Mouse (Mus musculus) limb, embryonic 14.5 days (tissue): Measurements from ENCODE around the gene Secisbp2. TPM values are rescaled to one million over a fixed set of nuclear protein-coding genes. Genes with fewer than 3 reads are reported as not detected.

Experiments
- ATAC-seq: fragments of 200-750 bp; cut with Nextera tagmentation; 2 replicates; pipeline ENCODE4 v1.8.0; 2017; ENCODE audit warnings: low read depth, moderate number of reproducible peaks, moderate TSS enrichment; ENCODE audit not compliant: low FRiP score
- DNase-seq: peaks from one replicate; pipeline ENCODE4 v3.0.0-alpha.2; 2015; ENCODE audit warnings: low spot score
- H3K27ac ChIP-seq: fragments of 300-500 bp; sonication (generic); replicated peaks from 2 replicates; pipeline ENCODE4 v1.5.1; 2014; ENCODE audit warnings: low read depth, mild to moderate bottlenecking, low read length, moderate library complexity, mixed read lengths
- H3K27me3 ChIP-seq: fragments of 300-500 bp; sonication (generic); 2 replicates; pipeline ENCODE4 v1.6.1; 2014; ENCODE audit warnings: low read length, mixed read lengths; ENCODE audit not compliant: control insufficient read depth, insufficient read depth
- H3K36me3 ChIP-seq: fragments of 300-500 bp; sonication (generic); 2 replicates; pipeline ENCODE4 v1.6.1; 2014; ENCODE audit warnings: mild to moderate bottlenecking, low read length, moderate library complexity, mixed read lengths; ENCODE audit not compliant: control insufficient read depth, insufficient read depth
- H3K4me1 ChIP-seq: fragments of 300-500 bp; sonication (generic); 2 replicates; pipeline ENCODE4 v1.6.1; 2014; ENCODE audit warnings: antibody characterized with exemption, low read length, mixed read lengths; ENCODE audit not compliant: control insufficient read depth, insufficient read depth
- H3K4me2 ChIP-seq: fragments of 300-500 bp; sonication (generic); replicated peaks from 2 replicates; pipeline ENCODE4 v1.6.1; 2014; ENCODE audit warnings: low read depth, mild to moderate bottlenecking, low read length, moderate library complexity; ENCODE audit not compliant: severe bottlenecking
- H3K4me3 ChIP-seq: fragments of 300-500 bp; sonication (generic); replicated peaks from 2 replicates; pipeline ENCODE4 v1.5.1; 2014; ENCODE audit warnings: low read length
- H3K9ac ChIP-seq: fragments of 300-500 bp; sonication (generic); 2 replicates; pipeline ENCODE4 v1.6.1; 2014; ENCODE audit warnings: mild to moderate bottlenecking, low read depth, low read length, moderate library complexity; ENCODE audit not compliant: severe bottlenecking
- H3K9me3 ChIP-seq: fragments of 300-500 bp; sonication (generic); 2 replicates; pipeline ENCODE4 v1.6.1; 2016; ENCODE audit warnings: low read length; ENCODE audit not compliant: control insufficient read depth
- POLR2A ChIP-seq: fragments of 200-500 bp; IDR thresholded peaks from 2 replicates; pipeline ENCODE4 v1.8.0; 2012; ENCODE audit warnings: inconsistent platforms, mild to moderate bottlenecking, moderate library complexity, borderline replicate concordance; ENCODE audit not compliant: insufficient read depth, insufficient read length; ENCODE audit errors: extremely low read depth
- WGBS: fragments of 180-500 bp; shearing (Covaris S2); extraction: QIAGEN DNeasy Blood & Tissue Kit; methylation state at CpG from one replicate; pipeline ENCODE4 v1.1.7; 2014; 5-methylcytosine and 5-hydroxymethylcytosine counted together
- polyA plus RNA-seq, 2 experiments: library from polyadenylated mRNA; depleted of rRNA in 1 of 2; stranded (reverse) in 1 of 2; unstranded in 1 of 2; fragments of >200 nt; fragmentation: Nextera tagmentation in 1 of 2; extraction: Ambion mirVana in 1 of 2; gene quantifications; 2 replicates each; pipeline versions ENCODE4 v1.2.1 to v1.2.3; 2012 to 2014

Secisbp2 gene
- polyA plus RNA-seq, 2 experiments: 31.0 to 32.8 TPM

DNA sequence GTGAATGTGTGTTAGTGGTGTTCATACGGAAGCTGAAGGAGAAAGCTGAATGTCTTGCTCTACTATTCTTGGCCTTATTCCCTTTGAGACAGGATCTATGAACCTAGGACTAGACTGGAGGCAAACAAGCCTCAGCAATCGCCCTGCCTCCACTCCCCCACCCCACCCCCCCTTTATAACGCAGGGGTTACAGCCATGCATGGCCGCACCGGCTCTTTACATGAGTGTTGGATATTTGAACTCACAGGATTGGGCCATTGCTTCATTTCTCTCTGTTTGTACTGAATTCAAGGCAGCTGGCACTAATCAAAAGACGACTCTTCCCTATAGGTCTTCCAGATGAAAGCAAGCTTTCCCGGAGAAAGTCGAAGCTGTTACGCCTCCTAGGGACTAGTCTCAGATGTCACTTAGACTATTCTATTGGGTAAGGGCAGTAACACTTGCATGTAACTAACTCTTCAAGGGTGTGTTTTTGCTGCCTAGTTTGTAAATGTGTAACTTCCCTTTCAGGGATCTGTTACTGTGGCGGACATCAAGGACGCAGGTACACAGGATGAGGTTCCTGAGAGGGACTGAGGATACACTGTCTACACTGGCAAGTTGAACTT, 9.2 kb upstream of the Secisbp2 start:
- Histone ChIP-seq H3K4me3 (no peak overlapping the region), H3K27ac (no peak overlapping the region), H3K27me3 (no peaks in the 10 kb centered on the region), H3K9me3 (no peaks in the 10 kb centered on the region), H3K9ac (no peak overlapping the region), H3K36me3 (no peaks in the 10 kb centered on the region), H3K4me2 (no peak overlapping the region), H3K4me1 (peaks cover 5% of the 10 kb centered on the region)
- DNase-seq (no peak), ATAC-seq (no peak)
- no peak for TF ChIP-seq POLR2A
- WGBS: 32% methylated on average over 11 of the region's 11 CpGs

DNA sequence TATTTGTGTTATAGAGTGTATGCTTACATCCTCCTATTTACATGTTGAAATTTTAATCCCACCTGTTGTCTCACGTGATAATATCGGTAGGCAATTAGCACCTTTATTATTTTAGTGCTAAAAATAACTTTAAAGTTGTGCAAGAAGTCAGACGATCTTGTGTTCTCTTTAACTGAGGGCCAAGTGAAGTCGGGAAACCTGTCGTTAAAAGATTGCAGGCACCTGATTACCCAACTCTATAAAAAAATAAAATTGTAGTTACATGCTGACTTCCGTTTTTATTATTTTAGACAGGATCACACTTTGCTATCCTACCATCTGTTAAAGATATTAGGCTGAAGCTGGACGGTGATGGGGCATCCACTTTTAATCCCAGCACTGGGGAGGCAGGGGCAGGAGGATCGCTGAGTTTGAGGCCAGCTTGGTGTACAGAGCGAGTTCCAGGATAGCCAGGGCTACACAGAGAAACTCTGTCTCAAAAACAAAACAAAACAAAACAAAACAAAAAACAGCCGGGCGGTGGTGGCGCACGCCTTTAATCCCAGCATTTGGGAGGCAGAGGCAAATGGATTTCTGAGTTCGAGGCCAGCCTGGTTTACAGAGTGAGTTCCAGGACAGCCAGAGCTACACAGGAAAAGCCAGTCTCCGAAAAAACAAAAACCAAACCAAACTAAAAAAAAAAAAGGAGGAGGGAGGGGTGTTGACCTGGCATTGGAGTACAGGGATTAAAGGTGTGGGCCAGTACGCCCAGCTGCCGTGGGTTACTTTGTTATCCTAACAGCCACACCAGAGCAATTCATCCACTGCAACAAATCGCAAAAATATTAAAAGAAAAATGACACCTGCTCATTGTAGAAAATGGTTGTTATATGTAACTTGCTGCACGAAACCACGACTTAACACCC, 7.3 kb upstream of the Secisbp2 start:
- Histone ChIP-seq H3K27ac (peak overlapping the region; percentile 48; the same call in 1 of the 2 replicates), H3K4me1 (peaks cover 11% of the 10 kb centered on the region), H3K9ac (peak overlapping the region; percentile 58), H3K36me3 (no peaks in the 10 kb centered on the region), H3K9me3 (no peaks in the 10 kb centered on the region), H3K4me2 (peak overlapping the region; percentile 59), H3K4me3 (peak overlapping the region; percentile 91), H3K27me3 (no peaks in the 10 kb centered on the region)
- DNase-seq (no peak), ATAC-seq (0 out of 2 replicates have a peak, but pooled peaks have one; percentile 0)
- 41% methylated on average over 20 of the region's 20 CpGs for WGBS
- no peak for TF ChIP-seq POLR2A

DNA sequence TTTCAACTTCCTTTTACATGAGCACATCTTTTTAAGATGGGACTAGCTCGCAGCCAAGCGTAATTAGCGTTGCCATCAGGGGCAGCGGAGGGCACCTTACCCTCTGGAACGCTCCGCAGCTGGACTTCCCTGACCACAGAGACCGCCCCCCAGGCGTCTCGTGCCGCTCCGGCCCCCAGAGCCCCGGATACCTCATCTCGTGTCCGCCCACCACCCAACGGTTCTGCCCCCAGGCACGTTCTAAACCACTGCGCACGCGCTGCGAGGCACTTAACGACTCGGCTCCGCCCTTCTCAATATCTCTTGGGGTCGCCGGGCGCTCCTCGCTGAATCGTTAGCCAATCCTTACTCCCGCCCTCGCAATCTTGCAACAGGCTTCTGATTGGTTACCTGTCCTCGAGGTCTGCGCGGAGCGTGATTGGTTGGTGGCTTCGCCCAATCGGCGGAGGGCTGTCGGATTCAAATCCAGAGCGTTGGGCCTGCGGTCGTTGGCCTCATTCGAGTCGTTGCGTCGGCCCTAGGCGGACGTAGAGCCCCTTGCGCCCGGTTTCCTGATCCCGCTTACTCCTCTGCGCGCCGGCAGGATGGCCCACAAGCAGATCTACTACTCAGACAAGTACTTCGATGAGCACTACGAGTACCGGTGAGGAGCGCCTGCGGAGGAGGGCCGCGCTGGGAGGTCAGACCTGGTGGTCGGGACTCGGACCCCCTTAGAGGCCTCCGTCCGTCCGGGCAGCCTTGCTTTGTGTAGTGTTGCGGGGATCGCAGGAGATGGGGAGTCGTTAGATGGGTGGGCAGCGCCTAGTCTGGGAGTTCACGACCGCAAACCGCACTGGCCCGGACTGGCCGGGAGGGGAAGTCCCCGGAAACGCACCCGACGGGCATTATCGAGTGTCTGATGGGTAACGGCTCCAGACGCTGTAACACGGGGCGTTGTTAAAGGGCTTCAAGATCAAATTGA, 6.4 kb upstream of the Secisbp2 start, which contains the start of gene Cks2:
TSS of gene Cks2 (plus strand) at position 404 of the 961 bp plus-strand sequence.
- peak; percentile 80; the same call in 1 of the 2 replicates for TF ChIP-seq POLR2A
- Histone ChIP-seq H3K27me3 (no peaks in the 10 kb centered on the region), H3K9me3 (no peaks in the 10 kb centered on the region), H3K36me3 (no peaks in the 10 kb centered on the region), H3K4me3 (peak within 1 kb of the TSS; percentile 91), H3K9ac (peak within 1 kb of the TSS; percentile 83), H3K27ac (peak within 1 kb of the TSS; percentile 77), H3K4me2 (peak within 1 kb of the TSS; percentile 69), H3K4me1 (peaks cover 11% of the 10 kb centered on the region)
- ATAC-seq (peak; percentile 99), DNase-seq (peak; percentile 99)
- under 1% methylated on average over 82 of the region's 83 CpGs for WGBS

DNA sequence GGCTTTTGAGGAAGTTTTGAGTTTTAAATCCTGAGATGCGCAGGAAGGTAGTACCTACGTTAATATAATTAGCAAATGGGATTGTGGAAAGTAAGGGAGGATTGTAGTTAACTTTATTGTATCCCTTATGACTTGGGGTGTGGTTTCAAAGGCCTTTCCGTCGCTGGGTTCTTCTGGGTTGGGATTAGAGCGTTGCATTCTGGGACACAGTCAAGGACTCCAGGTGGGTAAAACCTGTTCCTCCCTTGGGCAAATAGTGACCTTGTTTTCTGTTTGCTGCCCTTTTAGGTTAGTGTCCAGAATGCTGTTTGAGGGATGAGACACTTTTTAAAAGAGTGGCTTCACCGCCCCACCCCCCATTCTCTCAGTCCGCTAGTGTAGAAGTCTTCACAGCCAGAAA, 5.6 kb upstream of the Secisbp2 start:
- under 1% methylated on average over 7 of the region's 7 CpGs for WGBS
- no peak for TF ChIP-seq POLR2A
- Histone ChIP-seq H3K4me2 (peak overlapping the region; percentile 69), H3K4me3 (peak overlapping the region; percentile 91), H3K9me3 (no peaks in the 10 kb centered on the region), H3K27me3 (no peaks in the 10 kb centered on the region), H3K4me1 (peaks cover 11% of the 10 kb centered on the region), H3K36me3 (0 out of 2 replicates have a peak, but pooled peaks cover under 1% of the 10 kb centered on the region), H3K9ac (peak overlapping the region; percentile 83), H3K27ac (peak overlapping the region; percentile 77; the same call in 1 of the 2 replicates)
- DNase-seq (peak; percentile 13), ATAC-seq (no peak)
